Mouse (Mus musculus) frontal cortex, postnatal 25 days (tissue): Measurements from ENCODE around the gene Pim1.
A peak's percentile ranks its signal among the peaks of the same experiment; 100 is the strongest.
"Not testable (repeated sequence)": the region's sequence is repeated elsewhere in the genome, so short reads cannot be mapped to it uniquely, and the experiment has no call there.

Experiments
- DNase-seq, 2 experiments: peaks; one replicate each; pipeline ENCODE4 v3.0.0; 2022; ENCODE audit warnings: low spot score in 2 of 2

Gene Pim1

DNA sequence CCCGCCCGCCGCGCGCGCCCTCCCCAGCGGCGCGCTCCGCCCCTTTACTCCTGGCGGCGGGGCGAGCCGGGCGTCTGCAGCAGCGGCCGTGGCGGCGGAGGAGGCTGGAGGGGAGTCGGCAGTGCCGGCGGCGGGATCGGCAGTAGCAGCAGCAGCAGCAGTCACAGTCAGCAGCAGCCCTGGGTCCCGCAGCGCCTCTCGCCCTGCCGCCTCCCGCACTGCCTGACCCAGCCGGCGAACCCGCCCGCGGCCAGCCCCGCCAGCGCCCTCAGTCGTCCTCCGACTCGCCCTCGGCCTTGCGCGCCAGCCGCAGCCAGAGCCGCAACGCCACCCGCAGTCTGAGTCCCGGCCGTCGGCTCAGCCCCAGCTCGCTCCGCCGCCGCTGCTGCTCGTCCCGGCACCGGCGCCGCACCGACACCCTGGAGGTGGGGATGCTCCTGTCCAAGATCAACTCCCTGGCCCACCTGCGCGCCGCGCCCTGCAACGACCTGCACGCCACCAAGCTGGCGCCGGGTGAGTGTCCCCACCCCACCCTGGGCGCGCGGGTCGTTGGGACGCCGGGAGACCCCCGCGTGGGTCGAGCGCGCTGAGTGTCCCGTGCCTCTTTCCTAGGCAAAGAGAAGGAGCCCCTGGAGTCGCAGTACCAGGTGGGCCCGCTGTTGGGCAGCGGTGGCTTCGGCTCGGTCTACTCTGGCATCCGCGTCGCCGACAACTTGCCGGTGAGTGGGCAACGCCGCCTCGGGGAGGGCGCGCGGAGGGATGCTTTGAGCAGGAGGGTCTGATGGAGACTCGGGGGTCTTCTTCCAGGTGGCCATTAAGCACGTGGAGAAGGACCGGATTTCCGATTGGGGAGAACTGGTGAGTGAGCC is at the start of gene Pim1:
Gene Pim1, plus strand, starts transcription at position 41 of the 869 bp plus-strand sequence.
- peak in 1 of 2 experiments; percentile 31 for DNase-seq

GRCm38 (mm10) chr17:29441562-29441961 is 49.0 kb upstream of the Pim1 start:
- no peak for DNase-seq

- no peak for DNase-seq
Observed at GRCm38 (mm10) chr17:29442131-29442557, 48.4 kb upstream of the Pim1 start.

DNA sequence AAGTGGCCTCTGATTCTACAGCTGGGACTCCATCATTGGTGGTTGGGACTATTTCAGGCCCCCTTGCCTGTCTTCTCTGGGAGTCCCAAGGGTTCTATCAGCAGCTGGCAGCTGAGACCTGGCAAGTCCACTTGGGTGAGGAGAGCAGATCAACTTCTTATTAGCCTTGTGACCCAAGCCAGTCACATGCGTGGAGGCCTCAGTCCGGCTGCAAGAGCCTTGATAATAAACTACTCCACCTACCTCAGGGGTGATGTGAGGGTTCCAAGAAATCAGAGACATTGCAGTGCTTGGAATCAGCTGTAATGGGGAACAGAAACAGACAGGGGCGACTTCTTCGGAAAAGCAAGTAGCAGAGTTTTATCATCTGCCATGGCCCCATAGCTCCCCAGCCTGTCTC is 46.8 kb upstream of the Pim1 start:
- DNase-seq, result no peak

- DNase-seq, result no peak
Observed at GRCm38 (mm10) chr17:29445072-29445471, 45.5 kb upstream of the Pim1 start.

GRCm38 (mm10) chr17:29447323-29447722 is 43.2 kb upstream of the Pim1 start:
- DNase-seq, result no peak

DNA sequence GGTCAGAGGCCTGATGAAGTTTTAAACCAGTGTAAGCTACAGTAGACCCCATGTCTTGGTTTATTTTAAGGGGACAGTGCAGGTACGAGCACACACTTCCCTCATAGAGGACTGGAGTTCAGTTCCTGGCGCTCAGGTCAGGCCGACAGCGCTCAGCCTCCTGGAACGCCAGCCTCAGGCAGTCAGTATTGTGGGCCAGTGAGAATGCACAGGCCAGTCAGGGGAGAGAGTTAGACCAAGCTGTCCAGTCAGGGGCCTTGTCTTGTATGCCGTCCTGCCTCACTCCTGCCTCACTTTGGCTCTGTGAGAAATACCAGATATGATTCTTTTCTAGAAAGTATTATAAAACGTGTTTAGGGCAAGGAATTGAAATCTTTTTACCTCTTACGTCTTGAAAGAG is 42.5 kb upstream of the Pim1 start:
- no peak for DNase-seq

DNA sequence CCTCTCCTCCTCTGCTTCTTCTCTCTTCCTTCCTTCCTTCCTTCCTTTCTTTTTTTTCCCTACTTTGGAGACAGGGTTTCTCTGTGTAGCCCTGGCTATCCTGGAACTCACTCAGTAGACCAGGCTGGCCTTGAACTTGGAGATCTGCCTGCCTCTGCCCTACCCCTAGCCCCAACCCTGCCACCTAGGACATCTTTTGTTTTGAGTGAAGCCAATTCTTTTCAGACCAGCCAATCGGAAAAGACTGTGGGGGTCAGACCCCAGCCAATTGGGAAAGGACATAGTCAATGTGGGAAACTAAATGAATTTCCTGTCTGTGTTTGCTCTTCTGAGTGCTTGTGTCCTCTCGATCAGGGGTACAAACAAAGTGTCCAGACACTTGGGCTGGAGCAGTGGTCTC is 42.0 kb upstream of the Pim1 start:
- DNase-seq, result no peak

DNA sequence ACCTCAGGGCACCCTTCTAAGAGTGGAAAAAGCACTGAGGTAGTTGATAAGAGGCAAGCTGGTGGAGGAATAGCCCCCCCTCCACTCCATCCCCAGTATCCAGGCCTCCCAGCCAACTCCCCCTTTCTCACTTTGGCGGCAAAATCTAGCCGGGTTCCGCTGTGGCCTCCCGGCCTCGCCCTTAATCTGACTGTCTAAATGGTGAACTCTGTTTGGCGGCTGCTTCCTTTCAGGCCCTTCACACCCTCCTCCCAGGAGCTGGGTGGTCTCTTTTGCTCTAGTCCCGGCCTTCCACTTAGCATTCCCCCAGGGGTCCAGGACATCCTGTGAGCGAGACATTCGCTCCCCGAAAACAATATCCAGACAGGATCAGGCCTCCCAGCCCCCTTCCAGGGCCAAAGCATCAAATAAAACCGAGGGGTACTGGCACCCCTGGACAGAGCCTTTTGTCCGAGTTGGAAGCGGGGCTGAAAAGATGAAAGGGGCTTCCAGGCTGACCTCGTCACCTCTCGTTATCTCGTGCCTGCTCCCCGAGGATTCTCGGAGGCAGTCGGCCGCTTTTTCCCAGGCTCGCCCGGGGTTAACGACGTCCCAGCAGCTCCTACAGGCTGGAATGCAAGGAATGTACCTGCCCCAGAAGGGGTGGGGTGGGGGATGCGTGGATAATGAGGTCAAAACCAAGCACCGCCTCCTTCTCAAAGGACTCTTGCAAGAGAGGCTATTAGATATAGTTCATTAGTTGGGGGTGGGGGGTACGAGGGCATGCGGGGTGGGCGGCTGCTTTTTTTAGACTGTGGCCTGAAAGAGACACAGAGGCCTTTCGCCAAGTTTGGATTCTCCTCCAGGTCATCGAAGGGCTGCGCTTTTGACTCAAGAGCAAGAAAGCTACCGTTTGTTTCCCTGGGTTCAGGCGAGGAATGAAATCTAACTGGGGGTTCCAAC is 39.4 kb upstream of the Pim1 start:
- no peak for DNase-seq

GRCm38 (mm10) chr17:29451841-29452210 is 38.7 kb upstream of the Pim1 start:
- no peak for DNase-seq

DNA sequence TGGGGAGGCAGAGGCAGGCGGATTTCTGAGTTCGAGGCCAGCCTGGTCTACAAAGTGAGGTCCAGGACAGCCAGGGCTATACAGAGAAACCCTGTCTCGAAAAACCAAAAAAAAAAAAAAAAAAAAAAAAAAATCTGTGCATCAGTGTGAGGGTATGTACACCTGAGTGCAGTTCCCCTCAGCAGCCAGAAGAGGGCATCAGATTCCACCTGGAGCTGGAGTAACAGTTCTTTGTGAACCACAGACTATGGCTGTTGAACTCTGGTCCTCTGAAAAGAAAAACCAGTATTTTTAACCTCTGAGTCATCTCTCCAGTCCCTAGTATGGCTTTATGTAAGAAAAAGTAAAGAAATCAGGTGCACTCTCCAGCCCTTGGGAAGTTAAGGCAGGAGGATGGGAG is 36.4 kb upstream of the Pim1 start:
- DNase-seq, result not testable (repeated sequence)

- DNase-seq, result no peak
Observed at GRCm38 (mm10) chr17:29455411-29456120, 35.0 kb upstream of the Pim1 start.

- no peak for DNase-seq
Observed at GRCm38 (mm10) chr17:29456476-29456875, 34.1 kb upstream of the Pim1 start.

GRCm38 (mm10) chr17:29456926-29457325 is 33.6 kb upstream of the Pim1 start:
- DNase-seq, result no peak

DNA sequence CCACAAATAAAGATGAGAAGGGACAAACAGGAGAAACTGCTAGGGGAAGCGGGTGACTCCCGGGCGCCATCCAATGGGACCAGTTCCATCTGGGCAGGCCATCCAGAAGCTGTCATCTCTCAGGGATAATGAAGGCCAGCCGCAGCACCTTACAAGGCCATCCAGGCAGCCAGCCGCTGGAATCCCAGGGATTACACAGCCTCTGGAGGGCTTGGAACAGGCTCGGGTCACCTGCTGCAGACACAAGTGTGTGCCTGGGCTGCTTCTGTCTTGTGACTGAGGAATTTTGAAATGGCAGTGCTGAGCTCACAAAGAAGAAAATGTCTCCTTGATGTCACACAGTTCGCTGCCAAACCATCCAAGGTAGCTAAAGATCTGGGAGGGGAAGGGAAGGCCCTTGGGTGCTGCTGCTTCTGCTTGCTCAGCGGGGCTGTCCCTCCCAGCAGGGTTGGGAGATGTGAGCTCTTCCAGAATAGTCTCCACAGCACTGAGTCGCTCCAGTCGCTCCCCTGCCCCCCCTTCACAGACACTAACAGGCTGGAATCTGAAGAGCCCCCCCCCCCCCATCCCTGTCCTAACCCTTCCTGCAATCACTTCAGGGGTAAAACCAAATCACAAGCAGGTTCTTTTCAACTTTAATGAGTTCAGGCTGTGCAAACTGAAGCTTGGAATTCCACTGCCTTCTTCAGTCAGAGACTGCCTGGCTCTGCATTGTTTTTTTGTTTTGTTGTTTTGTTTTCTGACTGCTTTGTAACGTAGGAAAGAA is 32.6 kb upstream of the Pim1 start:
- DNase-seq, result no peak

GRCm38 (mm10) chr17:29459321-29460118 is 31.0 kb upstream of the Pim1 start:
- DNase-seq, result no peak

GRCm38 (mm10) chr17:29460119-29460505 is 30.4 kb upstream of the Pim1 start:
- DNase-seq, result no peak

DNA sequence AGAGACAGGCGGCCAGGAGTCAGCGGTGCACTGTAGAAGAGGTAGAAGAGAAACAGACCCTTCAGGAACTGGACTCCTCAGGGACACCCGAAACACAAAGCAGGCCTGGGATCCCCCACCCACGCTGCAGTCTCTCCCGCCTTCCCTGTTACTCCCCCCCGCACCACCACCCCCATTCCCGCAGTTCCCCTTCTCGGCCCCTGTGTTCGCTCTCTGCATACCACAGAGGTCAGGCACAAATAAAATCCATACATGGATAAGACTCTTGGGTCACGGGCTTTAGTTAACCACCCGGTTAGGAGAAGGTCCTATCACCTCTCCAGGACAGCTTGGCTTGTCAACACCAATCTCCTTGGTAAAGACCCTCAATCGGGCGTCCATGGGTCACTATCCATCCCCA is 26.9 kb upstream of the Pim1 start:
- DNase-seq, result no peak

DNA sequence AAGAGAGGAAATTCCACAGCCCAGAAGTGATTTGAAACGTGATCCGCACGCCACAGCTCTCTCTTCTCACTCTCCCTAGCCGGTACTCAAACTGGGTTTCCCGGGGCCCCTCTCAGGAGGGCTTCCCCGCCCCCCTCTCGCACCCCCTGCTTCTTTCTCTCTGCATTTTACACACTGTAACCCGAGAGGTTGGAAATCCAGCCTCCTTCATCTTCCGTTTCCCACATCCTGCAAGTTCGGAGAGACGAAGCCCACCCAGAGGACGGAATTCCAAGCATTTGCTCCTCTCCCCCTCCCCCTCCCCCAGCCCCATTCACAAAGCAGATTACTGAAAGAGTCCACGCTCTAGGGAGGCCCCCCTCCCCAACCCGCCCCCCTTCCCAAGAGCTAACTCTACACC is 26.5 kb upstream of the Pim1 start:
- no peak for DNase-seq

- DNase-seq, result no peak
Observed at GRCm38 (mm10) chr17:29464519-29465140, 25.9 kb upstream of the Pim1 start.
